ENCODE assay signal across 29 mouse cellular contexts in the genomic region with DNA sequence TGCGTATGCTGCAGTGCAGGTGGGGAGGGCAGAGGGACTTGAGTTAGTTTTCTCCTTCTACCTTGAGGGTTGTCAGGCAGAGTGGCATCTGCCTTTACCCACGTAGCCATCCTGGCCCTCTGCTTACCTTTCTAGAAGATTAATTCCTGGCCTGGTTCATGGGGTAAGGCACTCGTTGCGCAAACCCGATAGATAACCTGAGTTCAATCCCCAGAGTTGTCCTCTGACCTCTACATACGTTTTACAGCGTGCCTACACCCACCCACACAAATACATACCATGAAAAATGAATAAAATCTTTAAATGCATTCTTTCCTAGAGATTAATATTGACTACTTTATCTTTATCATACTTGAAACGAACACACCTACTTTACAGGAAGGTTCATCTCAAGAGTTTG.
"Had no signal": no experiment of that assay in that cellular context is flagged by ENCODE, and none has a peak within 500 bp of the region (broad histone marks: within the 10 kb centered on the region; RNA-seq: fewer than 3 reads in every experiment).

No protein-coding gene starts in this region.

- H3K4me3 ChIP-seq: embryonic facial prominence, embryonic 10.5 days; embryonic facial prominence, embryonic 12.5 days; embryonic facial prominence, embryonic 13.5 days; embryonic facial prominence, embryonic 15.5 days; erythroblast, embryonic 14.5 days; forebrain, embryonic 10.5 days; forebrain, embryonic 12.5 days; forebrain, embryonic 13.5 days; forebrain, embryonic 15.5 days; gastrocnemius, adult 2 months; heart, adult 2 months had no signal

- H3K9ac ChIP-seq: embryonic facial prominence, embryonic 12.5 days; embryonic facial prominence, embryonic 13.5 days; embryonic facial prominence, embryonic 15.5 days; forebrain, embryonic 12.5 days; forebrain, embryonic 13.5 days; forebrain, embryonic 15.5 days; forebrain, postnatal 0 days had no signal

- H3K27ac ChIP-seq: embryonic facial prominence, embryonic 10.5 days; embryonic facial prominence, embryonic 12.5 days; embryonic facial prominence, embryonic 13.5 days; embryonic facial prominence, embryonic 15.5 days; forebrain, embryonic 10.5 days; forebrain, embryonic 12.5 days; forebrain, embryonic 13.5 days; forebrain, embryonic 15.5 days; gastrocnemius, adult 2 months; heart, adult 2 months had no signal

- H3K4me1 ChIP-seq: embryonic facial prominence, embryonic 10.5 days; embryonic facial prominence, embryonic 12.5 days; embryonic facial prominence, embryonic 13.5 days; embryonic facial prominence, embryonic 15.5 days; forebrain, embryonic 10.5 days had no signal

- H3K9me3 ChIP-seq: embryonic facial prominence, embryonic 10.5 days; embryonic facial prominence, embryonic 12.5 days; embryonic facial prominence, embryonic 13.5 days; embryonic facial prominence, embryonic 15.5 days; forebrain, embryonic 10.5 days; forebrain, embryonic 12.5 days; forebrain, embryonic 13.5 days; forebrain, embryonic 15.5 days had no signal

- ATAC-seq: forebrain, embryonic 13.5 days; forebrain, embryonic 14.5 days; forebrain, embryonic 15.5 days; forebrain, embryonic 16.5 days; forebrain, postnatal 0 days had no signal

- DNase-seq: cerebellum, adult 2 months; cerebellum, adult 8-10 months; cerebellum, adult 9-10 months; cerebellum, adult 9-11 months; cerebellum, postnatal 10 days; cerebellum, postnatal 14 days; cerebellum, postnatal 25 days; cerebellum, postnatal 36 days; embryo, embryonic 11 days; forebrain, postnatal 0 days; gastrocnemius, adult 2 months; gastrocnemius, postnatal 10 days; gastrocnemius, postnatal 14 days; gastrocnemius, postnatal 25 days; gastrocnemius, postnatal 36 days; heart, adult 11 months; heart, adult 18-20 months; heart, adult 2 months had no signal

- H3K4me2 ChIP-seq: embryonic facial prominence, embryonic 12.5 days; embryonic facial prominence, embryonic 13.5 days; embryonic facial prominence, embryonic 15.5 days; forebrain, embryonic 12.5 days; forebrain, embryonic 13.5 days; forebrain, embryonic 15.5 days had no signal

- H3K27me3 ChIP-seq: embryonic facial prominence, embryonic 12.5 days; embryonic facial prominence, embryonic 13.5 days; embryonic facial prominence, embryonic 15.5 days; forebrain, embryonic 12.5 days; forebrain, embryonic 13.5 days; forebrain, embryonic 15.5 days had no signal
